Mouse (Mus musculus) gastrocnemius, postnatal 25 days (tissue): ENCODE measurements around the gene Hacl1. TPM values are rescaled to one million over a fixed set of nuclear protein-coding genes. Genes with fewer than 3 reads are reported as not detected.
A peak's percentile ranks its signal among the peaks of the same experiment; 100 is the strongest.

Experiments used
- DNase-seq: peaks from one replicate; pipeline ENCODE4 v3.0.0; 2022
- total RNA-seq, 2 experiments: library from RNA; stranded (reverse); gene quantifications; 1 replicate in 1 of 2; 2 replicates in 1 of 2; pipeline ENCODE4 v1.2.3; 2021

The Hacl1 gene
- total RNA-seq, 2 experiments from 2014 or later, result 3.7 to 7.8 TPM

DNA sequence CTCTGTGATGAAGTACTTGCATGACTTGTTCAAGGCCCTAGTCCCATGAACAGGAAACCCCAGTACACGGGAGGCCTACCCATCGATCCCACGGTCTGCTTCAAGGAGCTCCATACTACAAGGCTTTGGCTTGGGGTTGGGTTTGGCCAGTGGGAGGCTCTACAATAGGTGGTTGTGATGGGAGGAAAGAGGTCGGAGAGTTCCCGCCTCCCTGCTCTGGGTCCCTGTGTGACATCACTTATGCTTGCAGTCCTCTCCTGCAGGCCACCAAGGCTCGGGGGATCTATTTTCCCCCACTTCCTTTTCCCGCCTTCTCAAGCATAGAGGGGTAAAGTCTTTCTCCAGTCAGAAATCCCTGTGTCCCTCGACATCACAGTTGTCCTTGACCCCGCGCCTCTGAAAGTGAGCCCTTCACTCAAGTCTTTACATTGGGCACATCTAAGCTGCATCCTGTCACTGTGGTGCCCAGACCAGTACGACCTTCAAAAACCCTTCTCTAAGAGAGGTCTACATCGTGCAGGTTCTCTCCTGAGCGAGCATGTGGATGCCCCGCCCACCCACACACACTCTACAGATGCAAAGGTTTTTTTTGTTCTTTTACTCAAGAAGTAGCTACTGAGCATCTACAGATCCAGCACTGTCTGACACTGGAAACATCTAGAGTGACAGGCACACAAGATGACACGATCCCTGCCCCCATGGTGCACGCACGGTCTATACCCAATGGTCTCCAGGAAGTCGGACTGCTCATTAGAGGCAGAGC is 66.0 kb downstream of the Hacl1 start:
- DNase-seq, result no peak

DNA sequence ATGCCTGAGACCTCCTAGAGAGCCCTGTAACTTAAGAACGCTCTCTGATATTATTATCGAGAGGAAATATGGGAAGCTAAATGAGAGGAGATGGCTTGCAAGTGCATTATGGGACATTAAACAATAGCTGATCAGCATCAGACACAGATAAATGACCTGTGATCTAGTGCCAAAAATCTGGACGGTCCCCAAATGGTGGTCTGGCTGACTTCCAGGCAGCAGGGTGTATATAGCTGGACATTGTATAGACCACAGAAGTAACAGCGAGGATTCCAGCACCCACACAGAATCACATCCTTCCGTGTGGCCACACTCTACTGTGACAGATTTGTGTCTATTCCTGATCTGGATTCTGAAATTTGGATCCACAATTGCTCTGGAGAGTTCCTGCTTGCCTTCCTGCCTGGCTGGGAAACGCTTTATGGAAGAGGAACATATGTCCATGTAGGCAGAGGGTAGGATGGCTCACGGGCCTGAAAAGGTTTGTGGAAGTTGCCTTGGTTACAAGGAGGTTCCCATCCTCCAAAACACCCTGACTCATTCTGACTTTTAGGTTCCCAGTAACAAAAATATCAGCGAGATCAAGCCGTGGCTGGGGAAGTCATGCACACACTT is 68.4 kb downstream of the Hacl1 start:
- no peak for DNase-seq

DNA sequence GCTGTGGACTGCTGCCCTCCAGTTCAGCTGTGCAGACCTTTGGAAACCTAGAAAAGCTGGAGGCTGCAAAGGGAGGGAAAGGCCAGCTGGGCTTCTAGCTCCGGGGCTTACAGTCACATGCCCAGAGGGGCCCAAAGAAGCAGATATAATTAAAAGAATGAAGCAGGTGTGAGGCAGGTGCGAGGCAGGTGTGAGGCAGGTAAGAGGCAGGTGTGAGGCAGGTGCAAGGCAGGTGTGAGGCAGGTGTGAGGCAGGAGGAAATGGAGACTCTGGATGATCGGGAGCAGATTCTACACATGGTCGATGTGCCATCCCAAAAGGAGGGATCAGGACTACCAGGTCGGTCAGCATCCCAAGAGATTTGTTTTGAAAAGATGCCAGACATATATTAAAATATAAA is 69.7 kb downstream of the Hacl1 start:
- DNase-seq, result no peak

DNA sequence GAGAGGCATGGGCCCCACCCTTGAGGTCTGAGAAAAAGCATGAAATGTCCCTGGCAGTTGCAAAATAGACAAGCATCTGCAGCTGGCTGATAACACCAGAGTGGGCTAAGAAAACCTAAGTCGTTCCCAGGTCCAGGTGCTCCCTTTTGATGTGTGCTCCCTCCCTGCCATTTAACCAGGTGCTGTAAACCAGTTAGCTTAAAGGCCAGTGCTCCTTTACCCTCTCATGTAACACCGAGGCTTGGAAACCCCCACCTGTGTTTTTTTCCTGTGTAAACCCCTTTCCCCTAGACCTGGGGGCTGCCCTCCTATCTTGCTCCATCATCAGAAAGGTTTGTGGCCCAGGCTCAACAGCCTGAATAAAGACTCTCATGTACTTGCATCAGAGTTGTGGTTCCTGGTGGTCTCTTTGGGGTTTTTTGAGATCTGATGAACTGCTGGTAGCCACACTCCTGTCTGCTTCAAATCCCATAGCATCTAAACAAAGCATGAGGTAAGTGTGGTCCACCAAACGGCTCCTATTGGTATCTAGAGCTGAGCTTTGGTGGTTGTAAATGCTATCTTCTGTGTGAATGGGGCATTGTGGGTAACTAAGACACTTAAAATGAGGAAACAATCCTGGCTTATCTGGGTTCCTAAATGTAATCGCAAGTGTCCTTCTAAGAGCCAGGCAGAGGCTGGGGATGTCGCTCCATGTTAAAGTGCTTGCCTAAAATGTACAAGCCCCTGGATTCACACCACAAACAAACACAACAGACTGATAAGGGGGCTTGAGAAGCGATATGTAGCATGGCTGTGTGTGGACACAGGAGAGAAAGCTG is 70.7 kb downstream of the Hacl1 start:
- no peak for DNase-seq

DNA sequence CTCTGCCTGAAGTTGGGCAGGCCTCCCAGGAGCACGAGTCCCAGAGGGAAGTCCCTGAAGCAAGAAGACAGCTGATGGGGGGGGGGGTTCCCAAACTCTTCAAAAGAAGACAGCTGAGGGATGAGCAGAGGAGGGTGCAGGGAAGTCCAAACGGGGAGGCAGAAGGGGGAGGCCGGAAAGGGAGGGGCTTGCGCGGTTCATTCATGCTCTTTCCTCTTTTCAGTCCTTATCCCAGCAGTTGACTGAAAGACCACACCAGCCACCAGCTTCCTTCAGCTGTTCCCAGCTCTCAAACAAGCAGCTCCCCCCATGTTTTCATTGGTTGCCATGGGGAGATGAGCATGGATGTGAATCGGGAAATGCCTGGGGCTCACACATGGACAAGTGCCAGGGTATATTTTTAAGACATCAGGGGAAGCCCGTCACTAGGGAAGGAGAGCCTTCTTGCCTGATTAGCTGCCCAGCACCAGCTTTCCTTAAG is 71.9 kb downstream of the Hacl1 start:
- DNase-seq, result peak; percentile 46

DNA sequence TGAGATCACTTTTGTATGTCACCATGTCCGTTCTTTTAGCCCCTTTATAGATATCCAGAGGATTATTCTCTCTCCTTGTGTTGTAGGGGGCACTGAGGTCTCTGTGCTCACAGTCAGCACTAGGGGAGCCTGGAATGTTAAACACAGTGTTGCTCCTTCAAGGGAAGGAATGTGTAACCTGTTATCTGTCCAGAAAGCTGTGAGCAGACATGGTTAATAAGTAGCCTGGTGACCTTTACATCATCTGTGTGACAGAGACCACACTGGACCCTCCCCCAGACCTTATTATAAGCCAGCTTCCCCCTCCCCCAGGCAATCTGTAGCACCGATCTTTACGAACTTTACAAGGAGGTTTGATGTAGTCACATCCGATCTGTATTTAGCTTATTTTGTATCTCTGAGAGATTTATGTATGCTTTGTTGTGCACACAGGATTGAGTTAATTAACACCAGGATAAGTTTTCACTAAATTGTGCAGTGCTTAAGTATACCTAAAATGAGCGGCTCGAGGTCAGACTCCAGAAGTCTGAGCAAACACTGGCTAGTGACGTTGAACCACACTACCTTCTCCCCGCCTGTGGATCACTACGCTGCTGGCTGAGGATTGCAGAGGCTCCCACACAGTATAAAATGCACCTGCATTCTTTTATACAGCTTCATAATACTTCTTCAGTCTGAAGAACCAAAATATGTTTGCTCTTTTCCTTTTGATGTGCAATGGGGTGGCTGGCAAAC is 75.4 kb downstream of the Hacl1 start:
- DNase-seq, result no peak

DNA sequence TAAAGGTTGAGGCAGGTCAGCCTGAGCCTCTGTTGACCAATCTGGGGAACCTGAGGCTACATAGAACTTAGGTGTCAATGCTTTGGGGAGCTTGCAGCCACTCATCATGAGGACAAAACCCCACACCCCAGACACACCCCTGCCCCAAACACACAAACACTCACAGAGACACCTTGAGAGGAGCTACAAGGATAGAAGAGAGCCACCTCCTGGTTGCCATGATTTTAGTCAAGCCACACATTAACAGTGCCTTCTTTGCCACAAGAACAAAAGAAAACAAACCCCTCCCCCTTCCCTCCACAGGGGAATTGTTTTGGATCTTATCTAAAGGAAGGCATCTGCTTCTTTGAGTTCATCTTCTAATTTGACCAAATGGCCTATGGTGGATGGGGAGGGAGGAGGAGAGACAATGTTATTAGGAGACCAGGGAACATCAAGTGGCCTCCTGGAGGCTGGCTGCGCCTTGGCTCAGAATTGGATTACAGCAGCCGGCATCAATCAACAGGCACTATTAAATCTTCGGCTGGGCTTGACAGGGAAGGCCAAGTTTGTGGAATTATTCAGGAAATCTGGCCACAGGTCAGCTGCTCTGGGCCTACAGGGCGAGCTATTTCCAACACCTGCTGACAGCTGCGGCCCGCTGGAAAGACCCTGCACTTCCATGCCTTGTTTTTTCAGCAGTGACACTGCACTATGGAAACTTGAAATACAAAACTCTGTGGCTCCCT is 76.5 kb downstream of the Hacl1 start:
- DNase-seq, result peak; percentile 40

DNA sequence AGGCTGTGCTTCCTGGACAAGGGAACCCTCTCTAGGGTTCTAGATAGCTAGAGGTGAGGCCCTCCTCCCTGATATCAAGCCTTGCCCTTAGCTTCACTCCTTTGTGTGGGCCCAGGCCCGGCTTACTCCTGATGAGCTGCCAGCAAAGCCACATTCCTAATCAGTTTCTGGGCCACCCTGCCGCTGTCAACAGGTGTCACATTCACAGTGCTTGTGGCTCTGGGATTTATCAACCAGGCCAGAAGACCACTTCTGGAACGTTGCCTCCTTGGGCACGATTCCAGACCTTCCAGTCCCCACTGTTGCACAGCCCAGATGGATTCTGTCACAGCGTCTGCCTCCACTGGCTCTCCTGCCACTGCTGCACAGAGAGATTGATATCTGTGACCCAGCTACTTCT is 80.2 kb downstream of the Hacl1 start:
- no peak for DNase-seq

DNA sequence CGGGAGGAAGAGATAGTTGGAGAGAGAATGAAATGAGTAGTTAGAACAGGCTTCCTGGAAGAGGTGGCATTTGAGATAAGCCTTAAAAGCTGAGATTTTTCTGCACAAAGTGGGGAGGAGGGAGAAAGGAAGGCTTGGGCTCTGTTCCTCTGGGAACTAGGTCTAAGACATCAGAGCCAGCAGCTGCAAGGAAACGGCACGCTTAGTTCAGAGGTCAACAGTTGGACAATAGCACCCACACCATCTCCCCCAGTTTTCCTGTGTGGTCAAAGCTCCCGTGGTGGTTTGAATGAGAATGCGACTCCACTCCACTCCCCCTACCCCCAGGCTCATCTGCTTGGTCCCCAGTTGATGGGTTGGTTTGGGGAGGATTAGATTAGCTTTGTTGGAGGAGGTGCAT is 81.9 kb downstream of the Hacl1 start:
- DNase-seq, result no peak

DNA sequence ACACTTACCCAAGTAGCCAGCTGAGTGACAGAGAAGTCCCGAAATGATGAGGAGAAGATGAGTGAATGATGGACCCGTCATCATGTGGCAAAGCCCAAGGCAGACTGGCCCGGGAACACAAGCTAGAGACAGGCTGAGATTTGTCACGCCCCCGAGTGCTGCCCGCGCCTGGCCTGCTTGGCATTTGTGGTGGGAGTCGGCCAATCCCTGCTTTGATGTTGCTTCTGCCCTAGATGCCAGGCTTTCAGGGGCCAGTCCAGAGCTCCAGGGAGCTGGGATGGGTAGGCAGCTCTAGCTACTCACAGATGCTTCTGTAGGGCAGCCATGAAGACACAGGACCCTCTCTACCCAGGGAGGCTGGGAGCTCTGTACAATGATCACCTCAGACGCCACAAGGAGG is 83.3 kb downstream of the Hacl1 start:
- no peak for DNase-seq

DNA sequence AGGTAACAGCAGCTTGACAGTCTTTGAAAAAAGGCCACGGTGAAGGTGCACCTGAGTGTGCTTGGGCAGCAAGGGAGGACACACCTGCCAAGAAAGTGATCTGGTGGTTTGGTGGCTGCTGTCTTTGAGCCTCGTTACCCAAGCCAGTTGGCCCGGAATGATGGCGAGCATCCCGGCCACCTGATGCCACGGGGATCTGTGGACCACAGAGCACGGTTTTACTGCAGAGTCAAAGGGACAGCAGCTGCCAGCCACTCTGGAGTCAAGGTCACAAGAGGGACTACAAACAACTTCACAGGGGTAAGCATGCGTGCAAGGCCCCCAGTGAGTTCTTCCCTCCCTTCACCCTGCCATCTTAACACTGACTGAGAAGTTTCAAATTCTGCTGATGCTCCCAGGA is 83.8 kb downstream of the Hacl1 start:
- DNase-seq, result peak; percentile 69

DNA sequence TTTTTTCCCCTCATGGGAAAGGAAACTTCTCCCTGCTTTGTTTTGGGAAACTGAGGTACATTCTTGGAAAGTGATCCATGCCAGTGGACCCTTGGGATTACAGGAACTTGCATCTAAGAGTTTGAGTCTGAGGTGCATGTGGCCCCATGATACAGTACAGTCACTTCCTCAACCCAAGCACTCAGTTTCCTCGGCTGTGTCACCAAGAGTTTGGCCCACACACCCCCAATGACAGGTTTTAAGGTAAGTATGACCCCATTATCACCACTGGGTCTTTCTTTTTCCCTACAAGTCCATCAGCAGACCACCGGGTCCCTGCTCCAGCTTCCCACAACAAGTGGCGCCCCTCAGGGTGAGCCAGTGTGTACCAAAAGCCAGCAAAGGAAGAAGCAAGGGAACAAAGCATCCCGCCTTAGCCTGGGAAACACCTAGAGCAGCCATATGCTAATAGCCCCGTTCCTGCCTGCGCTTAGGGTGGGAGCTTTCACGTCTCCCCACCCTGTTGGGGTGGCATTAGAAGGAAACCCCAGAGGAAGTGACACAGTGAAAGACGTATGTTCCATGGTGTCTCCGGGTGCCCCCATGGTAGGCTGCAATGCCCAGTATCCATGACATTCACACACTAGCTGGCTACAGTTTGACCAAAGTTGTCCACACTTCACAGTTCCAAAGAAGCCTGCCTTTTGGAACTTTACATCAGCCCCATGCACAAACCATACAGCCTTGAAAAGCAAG is 84.4 kb downstream of the Hacl1 start:
- no peak for DNase-seq

DNA sequence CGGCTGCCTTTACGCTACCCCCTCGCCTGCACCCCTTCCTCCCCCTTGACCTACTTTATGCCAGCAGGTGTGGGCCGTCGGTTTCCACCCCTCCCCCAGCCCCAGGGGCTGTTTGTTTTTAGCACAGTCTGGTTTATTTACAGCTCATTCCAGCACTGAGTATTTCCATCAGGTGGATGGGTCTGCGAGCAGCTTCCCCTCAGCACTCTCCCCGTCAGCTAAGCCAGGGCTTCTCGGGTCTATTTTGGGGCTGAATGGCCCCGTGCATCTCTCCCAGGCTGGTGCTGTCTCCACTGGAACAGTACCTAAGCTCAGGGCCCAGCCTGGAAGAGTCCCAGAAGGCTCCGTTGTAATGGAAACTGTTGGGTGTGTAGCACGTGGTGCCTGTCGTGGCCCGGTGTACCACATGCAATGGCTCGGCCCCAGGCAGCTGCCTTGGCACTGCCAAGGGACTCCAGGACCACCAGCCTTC is 85.1 kb downstream of the Hacl1 start:
- DNase-seq, result peak; percentile 73

DNA sequence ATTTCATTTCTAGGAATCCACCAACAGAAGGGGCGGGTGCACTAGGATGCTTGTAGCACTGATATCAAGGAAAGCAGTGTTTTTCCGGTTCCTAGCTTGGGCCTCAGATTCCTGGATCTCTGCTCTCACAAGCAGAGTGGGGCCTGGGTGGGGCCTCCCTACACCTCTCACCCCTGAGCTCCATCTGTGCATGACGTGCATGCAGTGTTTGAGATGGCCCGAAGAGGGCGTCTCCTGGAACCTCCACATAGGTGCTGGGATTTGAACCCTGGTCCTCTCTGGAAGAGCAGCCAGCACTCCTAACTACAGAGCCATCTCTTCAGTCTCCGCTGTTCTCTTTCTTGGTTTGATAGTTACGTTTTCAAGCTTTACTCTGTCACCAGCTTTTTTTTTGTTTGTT is 86.1 kb downstream of the Hacl1 start:
- no peak for DNase-seq

Other genes starting within 250 kb of the Hacl1 start
- 10 to 100 TPM; 33.9 to 46.8 TPM for gene Sh3bp5, start 205.2 kb downstream of the Hacl1 start, total RNA-seq
- 1 to 10 TPM; 8.5 to 8.6 TPM for gene Eaf1, start 146.9 kb downstream of the Hacl1 start, total RNA-seq
- 1 to 10 TPM; 6.9 to 9.8 TPM for gene Mettl6, start 146.2 kb downstream of the Hacl1 start, total RNA-seq
- 1 to 10 TPM; 6.4 to 9.6 TPM for gene Colq, start 49.9 kb downstream of the Hacl1 start, total RNA-seq
- gene Gm49387, start 408 bp downstream of the Hacl1 start, total RNA-seq, result 1 to 10 TPM in 1 of 2 experiments, under 1 TPM in 1; 0.79 to 1.3 TPM
- gene Btd, start 258 bp downstream of the Hacl1 start, total RNA-seq, result 1 to 10 TPM; 4.1 to 6.2 TPM
- 10 to 100 TPM; 34.6 to 41.3 TPM for gene Ankrd28, start 189.4 kb upstream of the Hacl1 start, total RNA-seq